Mouse (Mus musculus) neutrophil, adult 5-6 weeks (primary cell): ENCODE data around the gene Mknk1. TPM values are rescaled to one million over a fixed set of nuclear protein-coding genes. Genes with fewer than 3 reads are reported as not detected.

Experiments used
- ATAC-seq: fragments of 151-379, 151-347 bp; 2 replicates; pipeline ENCODE4 v1.8.0; 2017; ENCODE audit warnings: mild to moderate bottlenecking, moderate TSS enrichment; ENCODE audit not compliant: insufficient number of reproducible peaks, poor library complexity, low FRiP score, severe bottlenecking; ENCODE audit errors: extremely low read depth
- total RNA-seq: library from RNA; stranded (forward); fragments of 200-1000 nt; gene quantifications from 2 replicates; pipeline ENCODE4 v1.2.3, GENCODE M21; 2017

Mknk1 gene
- total RNA-seq, 1 experiment from 2014 or later: 210 TPM

DNA sequence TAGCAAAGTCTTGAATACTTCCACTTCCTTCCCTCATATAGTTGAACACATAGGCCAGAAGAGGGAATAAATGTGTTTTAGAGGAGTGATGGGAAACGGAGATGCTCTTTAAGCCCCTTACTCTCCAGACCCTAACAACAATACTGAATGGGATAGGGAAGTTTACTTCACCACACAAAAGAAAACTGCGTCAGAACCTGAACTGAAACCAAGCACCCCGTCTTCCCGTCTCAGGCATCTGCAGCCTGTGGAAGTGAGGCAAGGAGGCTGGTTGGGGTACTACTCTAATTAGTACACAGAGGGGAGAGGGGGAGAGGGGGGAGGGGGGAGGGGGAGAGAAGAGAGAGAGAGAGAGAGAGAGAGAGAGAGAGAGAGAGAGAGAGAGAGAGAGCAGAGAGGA, 802 bp upstream of the Mknk1 start:
- no peak for ATAC-seq

DNA sequence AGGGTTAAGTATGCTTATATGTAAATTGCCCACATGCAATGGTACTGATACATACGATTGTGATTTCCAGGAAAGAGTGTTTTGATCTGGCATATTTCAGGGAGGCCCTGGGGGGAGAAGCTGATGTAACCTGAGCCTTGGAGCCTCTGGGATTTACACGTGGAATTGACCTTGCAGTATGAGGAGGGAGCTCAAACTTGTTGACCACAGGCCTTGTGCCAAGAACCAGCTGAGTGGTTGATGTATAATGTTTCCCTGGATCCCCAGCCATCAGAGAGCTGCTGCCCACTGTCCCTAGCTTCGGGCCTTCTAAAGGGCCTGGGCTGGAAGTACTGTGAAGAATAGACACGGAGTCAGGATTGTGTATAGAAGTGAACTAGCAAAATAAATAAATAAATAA, 958 bp downstream of the Mknk1 start:
- no peak for ATAC-seq

DNA sequence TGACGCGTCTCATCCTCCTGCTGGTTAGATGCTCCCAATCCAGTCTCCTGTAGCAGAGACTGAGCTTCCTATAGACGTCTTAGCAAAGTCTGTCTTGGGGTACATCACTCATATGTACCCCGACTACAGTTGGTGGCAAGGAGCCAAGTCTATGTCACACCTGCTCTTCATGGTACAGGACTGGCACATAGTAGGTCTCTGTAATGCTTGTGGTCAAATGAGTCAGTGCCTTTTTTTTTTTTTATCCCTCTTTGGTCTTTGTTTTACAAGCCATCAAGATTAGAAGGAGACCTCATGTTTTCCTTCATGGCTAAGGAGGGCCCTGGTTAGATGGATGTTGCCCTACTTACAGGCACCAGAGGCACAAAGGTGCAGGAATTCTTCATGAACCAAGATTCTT, 1.8 kb downstream of the Mknk1 start:
- no peak for ATAC-seq

DNA sequence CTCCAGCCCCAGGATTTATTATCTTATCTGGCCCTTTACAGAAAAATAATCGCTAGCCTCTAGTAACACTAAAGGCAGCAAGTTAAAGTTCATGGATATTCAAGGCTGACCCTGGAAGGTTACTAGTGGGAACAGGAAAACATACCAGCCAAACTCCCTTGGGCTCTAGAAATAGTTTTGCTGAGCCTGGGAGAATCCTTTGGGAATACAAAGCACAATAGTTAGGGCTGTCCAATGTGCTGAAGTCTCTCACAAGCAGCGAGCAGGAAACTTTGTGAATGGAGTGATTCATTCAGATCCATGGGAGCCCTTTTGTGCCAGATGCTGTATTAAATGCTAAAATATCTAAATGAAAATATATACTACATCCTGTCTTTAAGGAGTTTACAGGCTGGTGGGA, 7.7 kb downstream of the Mknk1 start:
- ATAC-seq: no peak

DNA sequence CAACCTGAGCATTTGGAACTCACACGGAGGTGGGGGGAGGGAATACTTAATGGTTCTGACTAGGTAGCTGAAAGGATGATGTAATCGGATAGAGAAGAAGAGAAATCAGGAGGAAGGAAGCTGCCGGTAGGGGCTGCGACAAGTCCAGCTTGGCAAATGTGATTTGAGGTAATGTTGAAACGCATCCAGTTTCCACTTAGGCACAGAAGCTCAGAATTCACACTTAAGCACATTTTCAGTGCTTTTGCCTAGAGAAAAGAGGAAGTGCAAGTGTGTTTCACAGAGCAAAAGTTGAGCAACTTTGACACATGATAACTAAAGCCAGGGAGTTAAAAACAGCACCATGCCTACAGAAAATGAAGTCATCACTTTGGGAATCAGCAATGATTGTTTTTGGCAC, 8.4 kb downstream of the Mknk1 start:
- ATAC-seq: peak; percentile 81

DNA sequence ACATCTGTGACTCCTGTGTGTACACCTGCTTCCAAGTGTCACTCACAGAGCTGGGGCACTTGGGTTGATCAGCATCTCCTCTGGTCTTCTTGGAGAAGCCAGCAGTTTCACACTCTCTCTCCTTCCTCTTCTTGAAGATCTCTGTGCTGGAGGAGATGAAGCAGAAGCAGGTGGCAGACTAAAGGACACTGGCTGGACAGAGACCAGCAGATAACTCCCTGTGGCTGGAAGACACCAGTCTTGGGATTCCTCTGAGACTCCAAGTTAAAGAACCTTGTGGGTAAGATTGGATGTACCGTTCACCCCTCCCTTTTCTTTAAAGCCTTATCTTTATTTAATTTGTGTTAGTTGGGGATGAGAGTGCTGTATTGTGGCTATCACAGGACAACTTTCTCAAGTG, 9.1 kb downstream of the Mknk1 start:
- no peak for ATAC-seq

DNA sequence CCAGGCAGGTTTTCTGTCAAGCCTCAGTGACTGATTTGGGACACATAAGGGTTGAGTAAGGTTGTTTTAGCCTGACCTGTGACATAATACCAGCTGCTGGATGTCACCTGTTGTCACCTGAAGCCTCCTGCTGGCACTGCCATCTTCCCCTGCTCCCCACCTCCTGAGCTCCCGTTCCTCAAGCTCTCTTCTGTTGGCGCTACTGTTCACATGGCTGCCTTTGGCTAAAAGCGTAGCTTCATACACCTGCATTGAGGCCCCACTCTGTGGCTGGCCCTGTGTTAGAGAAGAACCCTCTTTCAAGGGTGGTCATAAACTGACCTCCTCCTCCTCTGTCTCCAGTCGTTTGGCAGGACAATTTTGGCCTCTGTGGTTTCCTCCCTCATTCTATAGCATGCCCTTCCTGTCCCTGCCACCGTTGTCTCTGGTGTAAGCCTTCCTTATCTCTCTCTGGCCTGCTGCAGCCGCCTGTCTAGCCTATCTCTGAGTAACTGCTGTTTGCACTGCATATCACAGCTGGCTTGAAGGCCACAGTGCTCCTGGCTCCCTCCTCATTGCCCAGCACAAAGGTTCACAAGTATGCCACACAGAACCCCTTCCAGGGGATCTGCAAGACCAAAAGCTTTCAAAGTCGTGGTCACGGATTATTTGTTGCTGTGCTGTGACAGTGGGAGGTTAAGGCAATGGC, 10.1 kb downstream of the Mknk1 start:
- ATAC-seq: no peak

DNA sequence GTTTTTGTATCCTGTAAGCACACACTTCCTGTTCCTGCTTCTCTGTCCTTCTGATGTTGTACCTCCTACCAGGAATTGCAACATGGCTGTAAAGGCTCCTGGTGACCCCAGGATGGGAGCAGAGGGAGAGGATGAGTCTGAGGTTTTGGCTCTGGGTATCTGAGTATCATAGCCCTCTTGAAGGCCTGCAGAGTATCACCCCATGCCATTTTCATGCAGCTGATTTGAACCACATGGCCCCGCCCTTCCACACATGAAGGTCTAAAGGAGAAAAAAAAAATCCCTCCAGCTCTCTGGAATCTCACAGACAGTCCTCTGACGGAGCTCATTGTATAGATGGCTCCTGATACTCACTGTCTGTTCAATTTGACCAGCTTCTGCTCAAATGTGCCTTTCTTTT, 11.1 kb downstream of the Mknk1 start:
- no peak for ATAC-seq

DNA sequence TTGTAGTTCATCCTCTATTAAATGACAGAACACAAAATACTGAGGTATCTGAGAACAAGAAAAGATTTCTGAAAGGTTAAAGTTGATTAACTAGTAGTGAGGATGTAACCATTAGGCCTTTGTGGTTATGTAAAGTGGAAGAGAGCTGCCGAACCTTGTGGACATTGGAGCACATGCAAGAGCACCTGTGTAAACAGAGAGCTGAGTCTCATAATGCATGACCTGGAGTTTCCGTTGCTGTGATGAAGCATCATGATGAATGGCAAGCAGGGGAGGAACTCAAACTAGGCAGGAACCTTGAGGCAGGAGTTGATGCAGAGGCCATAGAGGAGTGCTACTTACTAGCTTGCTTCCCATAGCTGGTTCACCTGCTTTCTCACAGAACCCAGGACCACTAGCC, 11.6 kb downstream of the Mknk1 start:
- ATAC-seq: no peak

DNA sequence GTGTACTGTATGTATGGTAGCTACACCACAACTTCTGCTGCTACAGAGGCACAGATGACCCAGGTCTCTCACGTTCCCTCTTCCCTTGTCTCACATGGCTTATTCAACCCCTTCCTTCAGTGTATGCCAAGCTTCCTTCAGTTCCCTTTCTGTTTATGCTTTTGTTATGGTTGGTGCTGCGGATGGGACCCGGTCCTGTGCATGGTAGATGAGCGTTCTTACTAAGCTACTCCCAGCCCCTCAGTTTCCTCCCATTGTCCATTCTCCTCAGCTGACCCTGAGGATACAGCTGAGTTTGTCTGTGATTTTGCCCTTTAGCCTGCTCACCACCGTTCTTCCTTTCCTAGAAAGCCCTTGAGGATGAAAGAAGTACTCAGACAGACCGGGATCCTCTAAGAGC, 12.6 kb downstream of the Mknk1 start:
- no peak for ATAC-seq

DNA sequence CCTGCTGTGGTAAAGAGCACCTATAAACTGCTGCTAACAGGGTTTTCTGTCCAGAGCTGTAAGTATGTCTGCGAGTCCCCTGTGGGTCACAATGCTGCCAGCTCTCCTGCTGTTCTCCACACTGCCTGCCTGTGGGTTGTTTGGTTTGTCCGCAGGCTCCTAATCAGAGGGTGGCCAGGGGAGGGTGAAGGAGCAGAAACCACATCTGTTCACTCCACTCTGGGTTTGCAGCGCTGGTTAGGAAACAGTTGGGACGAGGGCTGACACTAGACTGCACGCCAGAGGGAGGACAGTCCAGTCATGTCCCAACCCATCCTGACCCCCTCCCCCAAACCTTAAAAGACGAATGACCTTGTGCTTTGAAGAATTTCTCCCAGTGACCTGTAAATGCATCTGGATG, 16.1 kb downstream of the Mknk1 start:
- ATAC-seq: no peak

DNA sequence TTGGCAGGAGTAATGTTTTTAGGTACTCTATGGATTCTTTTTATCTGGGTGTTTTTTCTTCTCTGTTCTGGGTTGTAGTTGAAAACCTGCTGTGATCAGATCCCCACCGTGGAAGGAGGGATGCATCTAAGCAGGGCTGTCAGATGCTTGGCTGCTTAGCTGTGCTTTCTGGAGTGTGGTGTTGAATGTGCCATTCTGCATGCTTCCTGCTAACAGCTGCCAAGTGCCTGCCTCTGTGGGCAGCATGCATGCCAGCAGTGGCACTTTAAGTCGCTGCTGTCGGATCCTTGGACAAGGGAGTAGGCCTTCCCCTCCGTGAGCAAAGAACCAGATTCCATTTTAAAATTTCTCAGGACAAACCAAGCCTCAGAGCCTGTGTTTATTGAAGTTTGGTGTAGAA, 16.6 kb downstream of the Mknk1 start:
- no peak for ATAC-seq

DNA sequence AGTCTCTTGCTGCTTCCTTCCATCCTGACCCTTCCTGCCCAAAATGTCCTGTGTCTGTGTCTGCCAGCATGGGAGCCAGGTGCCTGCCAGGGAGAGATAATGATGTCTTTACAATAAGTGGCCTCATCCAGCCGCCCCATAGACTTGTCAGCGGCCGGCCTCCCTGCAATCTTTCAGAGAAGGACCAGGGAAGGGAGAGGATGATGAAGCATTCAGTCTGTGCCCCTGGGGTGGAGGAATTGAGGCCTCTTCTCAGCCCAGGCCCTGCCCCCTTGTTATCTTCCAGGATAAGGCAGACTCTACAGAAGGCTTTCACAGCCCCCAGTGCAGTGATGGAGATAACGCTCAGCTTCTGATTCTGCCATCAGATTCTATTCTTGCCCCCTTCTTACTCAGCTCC, 17.3 kb downstream of the Mknk1 start:
- ATAC-seq: no peak

DNA sequence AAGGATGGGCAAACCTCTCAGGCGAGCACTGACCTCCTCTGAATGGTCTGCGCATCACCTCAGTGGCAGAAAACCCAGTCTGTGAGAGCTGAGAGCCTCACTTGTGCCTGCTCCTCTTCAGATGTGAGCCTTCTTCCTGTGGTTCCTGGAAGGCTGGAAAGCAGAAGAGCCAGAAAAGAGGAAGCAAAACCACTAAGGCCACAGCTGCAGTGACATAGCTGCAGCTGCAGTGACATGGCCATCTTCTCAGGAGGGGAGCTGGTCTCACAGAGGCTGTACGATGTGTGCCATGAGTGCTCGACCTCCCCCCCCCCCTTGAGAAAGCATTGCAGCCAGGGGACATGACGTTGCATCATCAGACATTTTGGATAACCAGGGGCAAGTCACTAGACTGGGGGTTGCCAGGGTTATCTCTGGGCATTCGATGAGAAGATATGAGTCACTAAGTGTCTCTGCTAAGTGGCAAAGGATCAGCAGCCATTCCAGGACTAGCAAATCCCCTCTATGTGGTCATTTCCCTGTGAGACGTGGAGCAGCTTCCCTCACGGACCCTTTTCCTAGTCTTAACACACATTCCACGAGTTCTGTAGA, 18.4 kb downstream of the Mknk1 start:
- peak; percentile 88 for ATAC-seq

DNA sequence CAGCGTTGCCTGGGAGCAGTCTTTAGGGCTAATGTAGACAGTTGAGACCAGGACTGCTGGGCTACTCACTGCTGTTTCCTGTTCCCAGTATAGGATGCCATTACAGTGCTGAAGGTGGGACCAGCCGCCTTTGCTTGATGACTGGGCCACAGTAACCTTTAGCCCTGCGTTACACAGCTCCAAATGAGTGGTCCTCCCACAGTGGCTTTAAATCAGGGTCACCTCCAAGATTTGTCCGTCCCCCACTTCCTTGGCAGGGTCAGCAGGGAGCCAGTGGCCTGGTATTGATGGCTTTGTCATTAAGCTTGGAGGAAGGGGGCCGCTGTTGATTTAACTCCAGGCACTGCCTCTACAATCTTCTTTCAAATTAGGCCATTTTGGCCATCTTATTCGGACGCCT, 24.4 kb downstream of the Mknk1 start:
- no peak for ATAC-seq

DNA sequence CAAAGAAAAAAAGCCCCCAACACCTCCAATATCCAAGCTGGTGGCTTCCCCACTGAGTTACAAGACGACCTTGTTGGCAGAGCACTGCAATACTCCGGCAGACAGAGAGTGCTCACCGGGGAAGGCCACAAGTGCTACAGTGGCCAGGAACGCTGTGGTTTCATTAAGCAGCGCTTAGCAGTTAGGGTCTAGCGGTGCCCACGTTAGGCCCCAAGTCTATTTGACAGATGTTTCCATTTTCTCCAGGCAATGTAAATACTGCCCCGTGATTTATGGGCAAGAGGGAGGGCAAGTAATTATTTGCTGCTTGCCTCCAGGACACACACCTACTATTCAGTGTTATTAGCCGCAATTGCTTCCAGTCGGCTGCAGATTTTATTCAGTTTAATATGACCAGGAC, 24.9 kb downstream of the Mknk1 start:
- no peak for ATAC-seq

DNA sequence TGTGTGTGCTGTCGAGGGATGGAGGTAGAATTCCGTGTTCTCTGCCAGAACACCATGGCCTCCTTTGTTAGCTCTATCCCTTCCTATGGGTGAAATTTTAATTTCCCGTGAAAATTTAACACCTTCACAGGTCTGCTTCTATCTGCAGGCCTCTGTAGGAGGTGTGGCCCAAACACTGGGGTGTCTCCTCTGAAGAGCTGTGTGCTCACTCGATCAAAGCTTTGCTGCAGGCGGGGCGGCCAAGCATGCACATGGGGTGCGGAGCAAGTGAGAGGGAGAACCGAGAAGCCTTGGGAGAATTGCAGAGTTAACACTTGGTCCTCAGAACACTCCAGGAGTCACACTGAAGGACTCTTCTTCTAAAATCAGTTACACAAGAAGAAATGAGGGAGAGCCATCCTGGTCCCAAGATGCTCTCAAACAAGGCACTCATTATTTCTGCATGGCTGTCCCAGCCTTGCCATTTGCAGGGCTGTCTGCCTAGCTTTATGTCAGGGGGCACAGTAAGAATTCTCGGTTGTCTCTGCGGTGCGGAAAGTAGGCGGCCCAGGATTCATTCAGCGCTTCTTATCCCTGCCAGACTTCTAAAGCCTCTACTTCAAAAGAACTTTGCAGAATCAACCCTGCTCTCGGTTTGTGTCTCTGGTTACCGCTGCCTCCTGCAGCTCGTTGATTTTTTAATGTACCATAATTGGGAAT, 30.7 kb downstream of the Mknk1 start:
- no peak for ATAC-seq

DNA sequence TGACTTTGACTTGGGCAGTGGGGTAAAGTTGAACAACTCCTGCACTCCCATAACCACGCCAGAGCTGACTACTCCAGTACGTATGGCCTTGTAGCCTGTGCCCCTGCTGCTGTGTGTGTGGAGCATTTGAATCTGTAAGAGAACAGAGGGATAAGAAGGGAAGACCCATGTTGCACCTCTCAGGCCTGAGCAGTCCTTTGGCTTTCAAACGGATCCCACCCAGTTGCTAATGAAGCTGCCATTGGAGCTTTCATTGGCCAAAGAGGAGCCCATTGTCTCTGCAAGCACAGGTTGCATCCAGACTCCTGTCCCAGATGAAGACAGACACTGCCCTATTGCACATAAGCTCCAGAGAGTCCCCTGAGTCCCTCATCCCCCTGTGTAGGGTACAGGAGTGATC, 34.2 kb downstream of the Mknk1 start:
- no peak for ATAC-seq

DNA sequence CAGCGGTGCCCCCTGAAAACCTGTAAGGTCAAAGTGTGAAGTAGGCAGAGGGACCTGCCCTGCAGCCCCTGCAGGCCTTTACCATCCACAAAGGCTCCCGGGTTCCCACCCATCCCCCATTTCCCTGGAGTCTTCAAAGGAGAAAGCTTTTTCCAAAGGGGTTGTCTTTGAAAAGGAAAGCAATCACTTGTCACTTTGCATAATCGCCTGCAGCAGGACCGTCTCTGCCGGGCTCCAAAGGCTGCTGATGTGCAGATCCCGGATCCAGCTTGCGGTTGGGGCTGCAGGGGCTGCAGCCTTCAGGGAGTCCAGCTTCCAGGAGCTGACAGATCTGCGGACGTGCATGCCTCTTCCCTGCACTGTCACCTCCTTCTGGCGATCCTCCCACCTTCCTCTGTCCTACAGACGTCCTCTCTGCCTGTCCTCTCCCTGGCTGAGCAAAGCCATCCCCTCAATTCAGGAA, 39.2 kb downstream of the Mknk1 start:
- no peak for ATAC-seq

DNA sequence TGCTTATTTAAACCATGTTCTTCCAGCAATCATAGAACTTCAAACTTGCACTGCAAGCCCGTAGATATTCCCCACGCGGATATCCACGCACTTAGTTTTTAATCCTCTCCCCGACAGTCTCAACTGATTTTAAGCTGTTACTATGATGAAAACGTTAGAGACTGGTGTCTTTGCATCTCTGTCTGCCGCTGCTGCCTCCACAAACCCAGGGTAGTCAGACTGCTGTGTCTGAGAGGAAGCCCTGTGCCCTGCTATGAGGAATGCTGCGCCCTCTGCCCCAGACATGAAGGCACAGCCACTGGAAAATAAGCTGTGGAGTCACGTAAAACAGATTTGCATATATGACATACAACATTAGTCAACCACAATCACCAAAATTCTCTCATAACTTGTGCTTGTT, 39.8 kb downstream of the Mknk1 start:
- ATAC-seq: no peak
